37 mouse cellular contexts compared by ENCODE assay signal in the genomic region with DNA sequence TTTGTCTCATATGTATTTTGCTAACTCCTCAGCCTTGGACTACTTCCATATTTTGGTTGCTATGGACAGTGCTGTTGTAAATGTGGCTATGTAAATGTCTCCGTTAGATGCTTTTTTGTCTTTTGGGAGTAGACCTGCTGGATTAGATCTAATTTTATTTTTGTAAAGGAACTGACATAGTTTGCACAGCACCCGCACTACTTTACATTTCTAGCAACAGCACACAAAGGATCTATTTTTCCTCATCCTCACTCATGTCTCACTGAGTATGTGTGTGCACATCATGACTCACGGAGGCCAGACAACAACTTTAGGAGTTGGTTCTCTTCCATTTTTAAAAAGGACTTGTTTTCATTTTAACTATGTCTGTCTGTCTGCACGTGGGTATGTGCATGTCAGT. TPM values are rescaled to one million over a fixed set of nuclear protein-coding genes. Genes with fewer than 3 reads are reported as not detected.
DNase-seq lines count a peak whose midpoint lies in the region; ATAC-seq lines count a peak whose summit lies in the region.
"Had no signal": no experiment of that assay in that cellular context is flagged by ENCODE, and none has a peak within 500 bp of the region (broad histone marks: within the 10 kb centered on the region; RNA-seq: fewer than 3 reads in every experiment).

No protein-coding gene starts in this region.

- no peak overlapping the region for H3K4me2 ChIP-seq in neural tube, embryonic 15.5 days
- H3K4me2 ChIP-seq: embryonic facial prominence, embryonic 15.5 days; hindbrain, embryonic 12.5 days; intestine, embryonic 15.5 days; limb, embryonic 13.5 days; liver, embryonic 11.5 days; lung, embryonic 15.5 days; midbrain, embryonic 15.5 days had no signal

- DNase-seq in frontal cortex, adult 2 months (ENCODE audit: extremely low spot score in 1 of 2, low spot score in 1 of 2), result peak; percentile 37 to 60
- DNase-seq in frontal cortex, postnatal 10 days (ENCODE audit: low spot score in 2 of 2), result no peak
- peak; percentile 6 for DNase-seq in 3T3-L1 (ENCODE audit: low read depth, low spot score)
- DNase-seq in fibroblast of lung, adult 2 months (ENCODE audit: low read depth), result peak; percentile 67
- peak; percentile 23 to 89 for DNase-seq in left cerebral cortex, postnatal 25 days (ENCODE audit: low spot score in 2 of 2)
- no peak for DNase-seq in embryo, embryonic 9.5 days (ENCODE audit: extremely low spot score)
- DNase-seq: adrenal gland, postnatal 14 days; cerebellum, adult 18-20 months; cerebellum, postnatal 14 days; gastrocnemius, postnatal 25 days; heart, adult 11 months; heart, postnatal 36 days; kidney, adult 2 months; kidney, postnatal 4 days; right cerebral cortex, postnatal 25 days; spleen, adult 18-20 months; thymus, adult 2 months; thymus, postnatal 4 days had no signal

- no peaks in the 10 kb centered on the region for H3K9me3 ChIP-seq in neural tube, embryonic 15.5 days (replicated peaks)
- H3K9me3 ChIP-seq: embryonic facial prominence, embryonic 10.5 days; embryonic facial prominence, embryonic 15.5 days; heart, embryonic 10.5 days; hindbrain, embryonic 12.5 days; intestine, embryonic 15.5 days; limb, embryonic 13.5 days; lung, embryonic 15.5 days; midbrain, embryonic 10.5 days; midbrain, embryonic 15.5 days had no signal

- intact Hi-C loops in left cerebral cortex, postnatal 25 days (cut with DNase I), result loop anchor here (1.0 to 5.0 kb wide), 2 partner anchors 45 to 67 kb away; partner anchors contain the start of gene Ap2a2

- peaks cover 75% of the 10 kb centered on the region for H3K36me3 ChIP-seq in neural tube, embryonic 15.5 days

- no peak overlapping the region for H3K4me3 ChIP-seq in neural tube, embryonic 15.5 days (replicated peaks)
- H3K4me3 ChIP-seq: embryonic facial prominence, embryonic 10.5 days; embryonic facial prominence, embryonic 15.5 days; heart, embryonic 10.5 days; hindbrain, embryonic 12.5 days; intestine, embryonic 15.5 days; limb, embryonic 13.5 days; lung, embryonic 15.5 days; midbrain, embryonic 10.5 days; midbrain, embryonic 15.5 days had no signal

- ATAC-seq in neural tube, embryonic 15.5 days (ENCODE audit: low FRiP score), result no peak
- ATAC-seq: forebrain, embryonic 16.5 days; hindbrain, postnatal 0 days; intestine, embryonic 15.5 days; midbrain, embryonic 15.5 days had no signal

- 87% methylated on average over 4 of the region's 4 CpGs for WGBS in neural tube, embryonic 15.5 days

- no peak overlapping the region for H3K9ac ChIP-seq in neural tube, embryonic 15.5 days (replicated peaks)
- H3K9ac ChIP-seq: embryonic facial prominence, embryonic 15.5 days; hindbrain, embryonic 12.5 days; intestine, embryonic 15.5 days; limb, embryonic 13.5 days; lung, embryonic 15.5 days; midbrain, embryonic 15.5 days had no signal

- H3K27me3 ChIP-seq in neural tube, embryonic 15.5 days (replicated peaks), result no peaks in the 10 kb centered on the region
- H3K27me3 ChIP-seq: embryonic facial prominence, embryonic 15.5 days; hindbrain, embryonic 12.5 days; intestine, embryonic 15.5 days; limb, embryonic 13.5 days; lung, embryonic 15.5 days; midbrain, embryonic 15.5 days had no signal

- peaks cover 18% of the 10 kb centered on the region for H3K4me1 ChIP-seq in neural tube, embryonic 15.5 days
- H3K4me1 ChIP-seq: hindbrain, embryonic 12.5 days; midbrain, embryonic 10.5 days; midbrain, embryonic 15.5 days had no signal

- no peak overlapping the region for H3K27ac ChIP-seq in neural tube, embryonic 15.5 days (replicated peaks)
- H3K27ac ChIP-seq: embryonic facial prominence, embryonic 10.5 days; embryonic facial prominence, embryonic 15.5 days; heart, embryonic 10.5 days; hindbrain, embryonic 12.5 days; hindbrain, postnatal 0 days; intestine, embryonic 15.5 days; kidney, postnatal 0 days; limb, embryonic 13.5 days; lung, embryonic 15.5 days; midbrain, embryonic 10.5 days; midbrain, embryonic 15.5 days; stomach, postnatal 0 days had no signal

RNA-seq across cellular contexts. Expression of gene Ap2a2, which starts 45.7 kb away (rescaled TPM):
- 94.5 and 96.8 TPM in 2 replicates for polyA plus RNA-seq in frontal cortex, adult 2 months (2012; rRNA removed)
- 100 to 1,000 TPM; 194 to 208 TPM for total RNA-seq in left cerebral cortex, postnatal 25 days (2021)
- polyA plus RNA-seq in neural tube, embryonic 15.5 days (2015; fragmentation: Nextera tagmentation; extraction: Ambion mirVana), result 105 and 109 TPM in 2 replicates

RNA-seq across cellular contexts. Expression of gene Muc6, which starts 47.4 kb away (rescaled TPM):
- 0.08 TPM in 2 replicates for polyA plus RNA-seq in frontal cortex, adult 2 months (2012; rRNA removed)
- not detected for total RNA-seq in left cerebral cortex, postnatal 25 days (2021)
- polyA plus RNA-seq in neural tube, embryonic 15.5 days (2015; fragmentation: Nextera tagmentation; extraction: Ambion mirVana), result 0.27 and 0.31 TPM in 2 replicates
- total RNA-seq: adrenal gland, postnatal 14 days; gastrocnemius, adult 18-20 months; gastrocnemius, postnatal 25 days; heart, postnatal 36 days; hindbrain, postnatal 0 days; left cerebral cortex, adult 8-10 months; neutrophil, adult 5-6 weeks had no signal
- polyA plus RNA-seq: cortical plate, adult 2 months had no signal

Comparison
In these comparisons a context has a peak if more than half of its experiments do, and no peak if none do; other contexts are left out.
1. DNase-seq: peak in frontal cortex, adult 2 months (2 of 2), 3T3-L1 (single experiment), fibroblast of lung, adult 2 months (single experiment) and left cerebral cortex, postnatal 25 days (2 of 2); none in frontal cortex, postnatal 10 days (0 of 2) and embryo, embryonic 9.5 days (single experiment).